Mouse (Mus musculus): Measurements from ENCODE around the gene Osgep.
"Not testable (repeated sequence)": the region's sequence is repeated elsewhere in the genome, so short reads cannot be mapped to it uniquely, and the experiment has no call there.

The Osgep gene

GRCm38 (mm10) chr14:50876236-50876950 lies 48.3 kb downstream of the Osgep start:
- no peak for DNase-seq (ENCODE audit: low read depth)

- DNase-seq (ENCODE audit: low read depth), result no peak
These were observed 49.0 kb downstream of the Osgep start for GRCm38 (mm10) chr14:50875591-50876230.

GRCm38 (mm10) chr14:50875175-50875574 lies 49.5 kb downstream of the Osgep start:
- DNase-seq (ENCODE audit: low read depth), result no peak

GRCm38 (mm10) chr14:50871284-50871683 lies 53.4 kb downstream of the Osgep start:
- DNase-seq (ENCODE audit: low read depth), result peak; percentile 8

GRCm38 (mm10) chr14:50870805-50871143 lies 53.9 kb downstream of the Osgep start:
- DNase-seq (ENCODE audit: low read depth), result no peak

GRCm38 (mm10) chr14:50869889-50870804 lies 54.5 kb downstream of the Osgep start, which contains the start of gene Tep1:
Tep1 (minus strand) TSS chr14:50870560.
- peak; percentile 83 for DNase-seq (ENCODE audit: low read depth)

- DNase-seq (ENCODE audit: low read depth), result no peak
These were observed 56.0 kb downstream of the Osgep start for GRCm38 (mm10) chr14:50868656-50869055.

- DNase-seq (ENCODE audit: low read depth), result no peak
These were observed 56.5 kb downstream of the Osgep start for GRCm38 (mm10) chr14:50868211-50868610.

- DNase-seq (ENCODE audit: low read depth), result no peak
These were observed 57.7 kb downstream of the Osgep start for GRCm38 (mm10) chr14:50866966-50867365.

GRCm38 (mm10) chr14:50865005-50865404 lies 59.7 kb downstream of the Osgep start:
- not testable (repeated sequence) for DNase-seq (ENCODE audit: low read depth)

- DNase-seq (ENCODE audit: low read depth), result no peak
These were observed 62.1 kb downstream of the Osgep start for GRCm38 (mm10) chr14:50862641-50863040.

Data from NIH3T3 (cell line).